Mouse (Mus musculus): ENCODE results near the gene Grin2b. TPM values are rescaled to one million over a fixed set of nuclear protein-coding genes. Genes with fewer than 3 reads are reported as not detected.

Grin2b gene
- polyA plus RNA-seq, 1 experiment: not detected

GRCm38 (mm10) chr6:136025801-136026200 lies 147.5 kb downstream of the Grin2b start:
- Histone ChIP-seq H3K4me3 (replicated peaks) (no peak overlapping the region), H3K27me3 (ENCODE audit: control insufficient read depth) (no peaks in the 10 kb centered on the region), H3K36me3 (ENCODE audit: control insufficient read depth) (no peaks in the 10 kb centered on the region), H3K4me1 (ENCODE audit: control insufficient read depth) (no peaks in the 10 kb centered on the region), H3K9me3 (ENCODE audit: control insufficient read depth, low read length) (peaks cover 54% of the 10 kb centered on the region)
- no peak for TF ChIP-seq GATA1 (IDR thresholded peaks at IDR 0.05; ENCODE audit: low read length)

- no peak overlapping the region for H3K4me3 ChIP-seq (replicated peaks)
- no peaks in the 10 kb centered on the region for H3K36me3 ChIP-seq (ENCODE audit: control insufficient read depth)
- peaks cover 36% of the 10 kb centered on the region for H3K9me3 ChIP-seq (ENCODE audit: control insufficient read depth, low read length)
- no peaks in the 10 kb centered on the region for H3K4me1 ChIP-seq (ENCODE audit: control insufficient read depth)
- H3K27me3 ChIP-seq (ENCODE audit: control insufficient read depth): no peaks in the 10 kb centered on the region
- TF ChIP-seq GATA1 (IDR thresholded peaks at IDR 0.05; ENCODE audit: low read length) (no peak), TAL1 (IDR thresholded peaks at IDR 0.05; ENCODE audit: low read length) (no peak)
These were observed 152.9 kb downstream of the Grin2b start for GRCm38 (mm10) chr6:136020460-136020859.

- H3K36me3 ChIP-seq (ENCODE audit: control insufficient read depth): no peaks in the 10 kb centered on the region
- H3K27me3 ChIP-seq (ENCODE audit: control insufficient read depth): no peaks in the 10 kb centered on the region
- H3K9me3 ChIP-seq (ENCODE audit: control insufficient read depth, low read length): peaks cover 32% of the 10 kb centered on the region
- TF ChIP-seq GATA1 (IDR thresholded peaks at IDR 0.05; ENCODE audit: low read length) (no peak), TAL1 (IDR thresholded peaks at IDR 0.05; ENCODE audit: low read length) (no peak)
- H3K4me1 ChIP-seq (ENCODE audit: control insufficient read depth): no peaks in the 10 kb centered on the region
- no peak overlapping the region for H3K4me3 ChIP-seq (replicated peaks)
These were observed 154.3 kb downstream of the Grin2b start for GRCm38 (mm10) chr6:136018962-136019361.

GRCm38 (mm10) chr6:136013556-136014380 lies 159.5 kb downstream of the Grin2b start:
- no peak overlapping the region for H3K4me3 ChIP-seq (replicated peaks)
- no peaks in the 10 kb centered on the region for H3K27me3 ChIP-seq (ENCODE audit: control insufficient read depth)
- H3K36me3 ChIP-seq (ENCODE audit: control insufficient read depth): no peaks in the 10 kb centered on the region
- peaks cover 41% of the 10 kb centered on the region for H3K9me3 ChIP-seq (ENCODE audit: control insufficient read depth, low read length)
- no peak for TF ChIP-seq GATA1 (IDR thresholded peaks at IDR 0.05; ENCODE audit: low read length)
- no peak for TF ChIP-seq TAL1 (IDR thresholded peaks at IDR 0.05; ENCODE audit: low read length)
- H3K4me1 ChIP-seq (ENCODE audit: control insufficient read depth): no peaks in the 10 kb centered on the region

GRCm38 (mm10) chr6:136011533-136011932 lies 161.8 kb downstream of the Grin2b start:
- no peaks in the 10 kb centered on the region for H3K4me1 ChIP-seq (ENCODE audit: control insufficient read depth)
- H3K27me3 ChIP-seq (ENCODE audit: control insufficient read depth): no peaks in the 10 kb centered on the region
- TF ChIP-seq GATA1 (IDR thresholded peaks at IDR 0.05; ENCODE audit: low read length) (no peak), TAL1 (IDR thresholded peaks at IDR 0.05; ENCODE audit: low read length) (no peak)
- H3K9me3 ChIP-seq (ENCODE audit: control insufficient read depth, low read length): peaks cover 43% of the 10 kb centered on the region
- H3K4me3 ChIP-seq (replicated peaks): no peak overlapping the region
- no peaks in the 10 kb centered on the region for H3K36me3 ChIP-seq (ENCODE audit: control insufficient read depth)

- Histone ChIP-seq H3K36me3 (ENCODE audit: control insufficient read depth) (no peaks in the 10 kb centered on the region), H3K9me3 (ENCODE audit: control insufficient read depth, low read length) (peaks cover 40% of the 10 kb centered on the region), H3K4me3 (replicated peaks) (no peak overlapping the region), H3K4me1 (ENCODE audit: control insufficient read depth) (no peaks in the 10 kb centered on the region), H3K27me3 (ENCODE audit: control insufficient read depth) (no peaks in the 10 kb centered on the region)
- no peak for TF ChIP-seq TAL1 (IDR thresholded peaks at IDR 0.05; ENCODE audit: low read length)
These were observed 162.3 kb downstream of the Grin2b start for GRCm38 (mm10) chr6:136011038-136011311.

GRCm38 (mm10) chr6:136010290-136011037 lies 162.8 kb downstream of the Grin2b start:
- H3K36me3 ChIP-seq (ENCODE audit: control insufficient read depth): no peaks in the 10 kb centered on the region

GRCm38 (mm10) chr6:136008120-136008519 lies 165.2 kb downstream of the Grin2b start:
- Histone ChIP-seq H3K4me3 (replicated peaks) (no peak overlapping the region), H3K9me3 (ENCODE audit: control insufficient read depth, low read length) (peaks cover 40% of the 10 kb centered on the region), H3K36me3 (ENCODE audit: control insufficient read depth) (no peaks in the 10 kb centered on the region), H3K4me1 (ENCODE audit: control insufficient read depth) (no peaks in the 10 kb centered on the region), H3K27me3 (ENCODE audit: control insufficient read depth) (no peaks in the 10 kb centered on the region)
- TF ChIP-seq TAL1 (IDR thresholded peaks at IDR 0.05; ENCODE audit: low read length) (no peak), GATA1 (IDR thresholded peaks at IDR 0.05; ENCODE audit: low read length) (no peak)

More at GRCm38 (mm10) chr6:136010290-136011037, 162.8 kb downstream of the Grin2b start:
- Histone ChIP-seq H3K27me3 (ENCODE audit: control insufficient read depth) (no peaks in the 10 kb centered on the region), H3K9me3 (ENCODE audit: control insufficient read depth, low read length) (peaks cover 43% of the 10 kb centered on the region), H3K4me3 (replicated peaks) (no peak overlapping the region), H3K4me1 (ENCODE audit: control insufficient read depth) (no peaks in the 10 kb centered on the region)
- TF ChIP-seq GATA1 (IDR thresholded peaks at IDR 0.05; ENCODE audit: low read length) (no peak), TAL1 (IDR thresholded peaks at IDR 0.05; ENCODE audit: low read length) (no peak)

- H3K36me3 ChIP-seq (ENCODE audit: control insufficient read depth): no peaks in the 10 kb centered on the region
- no peaks in the 10 kb centered on the region for H3K4me1 ChIP-seq (ENCODE audit: control insufficient read depth)
- TF ChIP-seq TAL1 (IDR thresholded peaks at IDR 0.05; ENCODE audit: low read length) (no peak), GATA1 (IDR thresholded peaks at IDR 0.05; ENCODE audit: low read length) (no peak)
- H3K4me3 ChIP-seq (replicated peaks): no peak overlapping the region
- H3K9me3 ChIP-seq (ENCODE audit: control insufficient read depth, low read length): peaks cover 18% of the 10 kb centered on the region
- no peaks in the 10 kb centered on the region for H3K27me3 ChIP-seq (ENCODE audit: control insufficient read depth)
These were observed 178.6 kb downstream of the Grin2b start for GRCm38 (mm10) chr6:135994691-135995090.

Measured in erythroblast, embryonic 14.5 days (primary cell).